Mouse (Mus musculus) limb, embryonic 13.5 days (tissue): ENCODE results near the gene Glis2. TPM values are rescaled to one million over a fixed set of nuclear protein-coding genes. Genes with fewer than 3 reads are reported as not detected.

ENCODE experiments used
- ATAC-seq: fragments of 200-750 bp; cut with Nextera tagmentation; 2 replicates; pipeline ENCODE4 v1.8.0; 2017; ENCODE audit warnings: low read depth, moderate number of reproducible peaks, moderate TSS enrichment; ENCODE audit not compliant: low FRiP score
- H3K27ac ChIP-seq: fragments of 300-500 bp; sonication (generic); 2 replicates; pipeline ENCODE4 v1.5.1; 2015; ENCODE audit warnings: inconsistent platforms, mild to moderate bottlenecking, moderate library complexity
- H3K27me3 ChIP-seq: fragments of 300-500 bp; sonication (generic); 2 replicates; pipeline ENCODE4 v1.6.1; 2015; ENCODE audit warnings: mild to moderate bottlenecking, inconsistent platforms
- H3K36me3 ChIP-seq: fragments of 300-500 bp; sonication (generic); 2 replicates; pipeline ENCODE4 v1.6.1; 2015; ENCODE audit warnings: inconsistent platforms, mild to moderate bottlenecking, moderate library complexity
- H3K4me1 ChIP-seq: fragments of 300-500 bp; sonication (generic); 2 replicates; pipeline ENCODE4 v1.6.1; 2015; ENCODE audit warnings: inconsistent platforms
- H3K4me2 ChIP-seq: fragments of 300-500 bp; sonication (generic); replicated peaks from 2 replicates; pipeline ENCODE4 v1.6.1; 2015; ENCODE audit warnings: inconsistent platforms, mild to moderate bottlenecking, moderate library complexity
- H3K4me3 ChIP-seq: fragments of 300-500 bp; sonication (generic); 2 replicates; pipeline ENCODE4 v1.5.1; 2015; ENCODE audit warnings: moderate library complexity, mild to moderate bottlenecking, inconsistent platforms
- H3K9ac ChIP-seq: fragments of 300-500 bp; sonication (generic); 2 replicates; pipeline ENCODE4 v1.6.1; 2015; ENCODE audit warnings: mild to moderate bottlenecking, inconsistent platforms
- H3K9me3 ChIP-seq: fragments of 300-500 bp; sonication (generic); 2 replicates; pipeline ENCODE4 v1.6.1; 2016; ENCODE audit warnings: inconsistent platforms
- WGBS: fragments of 180-500 bp; shearing (Covaris S2); methylation state at CpG from one replicate; pipeline ENCODE4 v1.1.7; 2015; 5-methylcytosine and 5-hydroxymethylcytosine counted together
- polyA plus RNA-seq: library from polyadenylated mRNA; unstranded; fragments of >200 nt; fragmentation: Nextera tagmentation; extraction: Ambion mirVana; gene quantifications from 2 replicates; pipeline ENCODE4 v1.2.1, GENCODE M21; 2015

Glis2 gene
- polyA plus RNA-seq, 1 experiment from 2014 or later = 39.4 TPM

DNA sequence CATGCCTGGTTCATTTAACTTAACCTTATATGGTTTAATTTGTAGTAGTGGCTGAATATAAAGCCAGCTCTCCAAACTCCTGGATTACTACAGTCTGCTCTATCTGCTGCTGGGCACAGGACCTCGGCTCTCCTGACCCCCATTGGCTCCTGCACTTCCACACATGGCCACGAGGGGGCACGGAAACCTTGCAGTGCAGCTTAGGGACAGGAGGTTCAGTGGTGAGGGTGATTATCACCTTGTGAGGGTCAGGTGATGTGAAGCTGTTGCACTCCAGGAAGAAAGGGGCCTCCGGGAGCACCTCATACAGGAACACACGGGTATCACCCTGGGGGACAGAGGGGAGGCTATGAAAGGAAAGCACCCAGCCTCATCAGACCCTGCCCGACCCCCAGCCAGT, 35.4 kb downstream of the Glis2 start:
- no peak for ATAC-seq
- H3K9ac ChIP-seq = no peak overlapping the region
- H3K4me3 ChIP-seq = no peak overlapping the region
- peaks cover 14% of the 10 kb centered on the region for H3K4me1 ChIP-seq
- WGBS = 19% methylated on average over 6 of the region's 6 CpGs
- H3K27me3 ChIP-seq = no peaks in the 10 kb centered on the region
- no peaks in the 10 kb centered on the region for H3K9me3 ChIP-seq
- no peak overlapping the region for H3K4me2 ChIP-seq
- peaks cover 33% of the 10 kb centered on the region for H3K36me3 ChIP-seq
- no peak overlapping the region for H3K27ac ChIP-seq

DNA sequence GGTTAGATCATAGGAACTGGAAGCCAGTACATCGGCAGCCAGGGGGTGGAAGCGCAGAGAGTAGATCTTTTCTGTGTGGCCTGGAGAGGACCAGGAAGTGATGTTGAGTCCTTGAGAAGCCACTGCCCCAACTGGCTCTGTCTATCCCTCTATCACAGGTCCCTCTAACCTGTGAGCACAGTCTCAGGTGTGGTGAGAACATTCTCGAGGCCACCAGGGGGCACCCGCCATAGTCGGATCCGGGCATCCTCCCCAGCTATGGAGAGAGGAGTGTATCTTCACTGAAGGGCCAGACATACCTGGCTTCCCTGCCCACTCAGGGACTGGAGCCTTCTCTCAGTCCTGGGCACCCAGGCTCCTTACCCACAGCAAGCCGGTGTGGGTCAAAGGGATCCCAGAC, 37.5 kb downstream of the Glis2 start:
- peak overlapping the region; percentile 70 for H3K27ac ChIP-seq
- no peak overlapping the region for H3K4me2 ChIP-seq
- peaks cover 11% of the 10 kb centered on the region; the same call in 1 of the 2 replicates for H3K4me1 ChIP-seq
- no peaks in the 10 kb centered on the region for H3K27me3 ChIP-seq
- no peaks in the 10 kb centered on the region for H3K9me3 ChIP-seq
- ATAC-seq = peak; percentile 55; the same call in 1 of the 2 replicates
- no peak overlapping the region for H3K4me3 ChIP-seq
- no peak overlapping the region for H3K9ac ChIP-seq
- H3K36me3 ChIP-seq = peaks cover 29% of the 10 kb centered on the region
- WGBS = 38% methylated on average over 7 of the region's 7 CpGs

DNA sequence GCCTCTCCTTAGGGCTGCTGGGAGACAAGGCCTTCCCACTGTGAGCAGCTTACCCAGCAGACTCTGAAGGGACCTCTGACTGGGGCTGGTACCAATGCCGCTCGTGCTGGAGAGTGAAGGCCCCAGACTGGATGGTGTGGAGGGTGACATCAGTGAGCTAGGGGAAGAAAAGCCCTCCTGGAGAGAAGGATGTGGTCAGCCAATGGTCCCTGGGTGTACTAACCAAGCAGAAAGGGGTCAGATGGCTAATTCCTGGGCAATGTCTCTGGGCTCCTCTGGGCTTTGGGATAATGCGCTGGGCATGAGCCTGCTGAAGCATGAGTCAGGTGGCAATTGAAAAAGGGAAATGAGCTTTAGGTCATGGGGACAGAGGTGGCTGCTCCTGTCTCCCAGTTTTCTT, 39.1 kb downstream of the Glis2 start:
- H3K9ac ChIP-seq = no peak overlapping the region
- no peaks in the 10 kb centered on the region for H3K27me3 ChIP-seq
- no peaks in the 10 kb centered on the region for H3K9me3 ChIP-seq
- H3K4me1 ChIP-seq = peaks cover 11% of the 10 kb centered on the region; the same call in 1 of the 2 replicates
- H3K27ac ChIP-seq = no peak overlapping the region
- H3K36me3 ChIP-seq = peaks cover 15% of the 10 kb centered on the region
- WGBS = 91% methylated on average over 3 of the region's 3 CpGs
- no peak for ATAC-seq
- no peak overlapping the region for H3K4me2 ChIP-seq
- no peak overlapping the region for H3K4me3 ChIP-seq

DNA sequence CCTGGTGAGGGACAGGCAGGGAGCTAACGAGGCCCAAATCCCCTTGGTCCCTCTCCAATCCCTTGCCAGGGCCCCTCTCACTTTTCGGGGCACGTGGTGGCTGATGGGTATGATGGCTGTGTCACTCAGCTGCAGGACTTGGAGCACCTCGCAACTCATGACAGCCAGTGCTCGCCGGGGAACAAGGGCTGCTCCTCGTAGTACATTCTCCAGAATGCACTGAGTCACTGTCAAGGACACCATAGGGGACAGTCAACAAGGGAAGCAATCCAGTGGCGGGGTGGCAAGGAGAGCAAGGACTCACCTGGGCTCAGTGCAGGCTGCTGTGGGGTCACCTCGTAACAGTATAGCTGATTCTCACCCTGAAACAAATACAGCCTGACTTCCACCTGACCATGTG, 40.2 kb downstream of the Glis2 start:
- no peak for ATAC-seq
- no peak overlapping the region for H3K27ac ChIP-seq
- H3K4me1 ChIP-seq = peaks cover 16% of the 10 kb centered on the region
- no peak overlapping the region for H3K4me3 ChIP-seq
- H3K36me3 ChIP-seq = peaks cover 15% of the 10 kb centered on the region
- no peaks in the 10 kb centered on the region for H3K27me3 ChIP-seq
- H3K4me2 ChIP-seq = no peak overlapping the region
- H3K9ac ChIP-seq = no peak overlapping the region; the same call in 1 of the 2 replicates
- WGBS = 78% methylated on average over 9 of the region's 9 CpGs
- no peaks in the 10 kb centered on the region for H3K9me3 ChIP-seq

DNA sequence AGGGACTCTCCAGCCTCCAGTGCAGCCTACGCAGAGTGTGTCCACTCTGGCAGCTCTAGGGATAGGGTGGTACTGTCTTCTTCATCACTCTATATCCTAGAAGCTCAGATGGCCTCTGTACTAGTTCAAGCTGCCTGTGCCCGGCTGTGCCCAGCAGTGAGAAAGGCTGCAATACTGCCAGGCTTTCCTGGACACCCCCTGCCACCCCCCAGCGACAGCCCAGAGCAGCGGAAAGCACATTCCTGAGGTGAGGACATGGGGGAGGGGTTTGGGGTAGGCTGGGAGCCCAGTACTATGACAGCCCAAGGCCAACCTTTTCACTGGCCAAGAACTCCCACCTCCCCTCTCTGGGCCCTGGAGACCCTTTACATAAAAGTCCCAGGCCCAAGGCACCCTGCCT, 41.2 kb downstream of the Glis2 start:
- peaks cover 17% of the 10 kb centered on the region for H3K4me1 ChIP-seq
- H3K36me3 ChIP-seq = peaks cover 15% of the 10 kb centered on the region; the same call in 1 of the 2 replicates
- H3K27ac ChIP-seq = no peak overlapping the region
- no peak overlapping the region for H3K4me2 ChIP-seq
- no peak overlapping the region for H3K4me3 ChIP-seq
- H3K27me3 ChIP-seq = no peaks in the 10 kb centered on the region
- ATAC-seq = no peak
- 0 out of 2 replicates have a peak overlapping the region, but pooled peaks have one; percentile 19 for H3K9ac ChIP-seq
- H3K9me3 ChIP-seq = no peaks in the 10 kb centered on the region
- 62% methylated on average over 4 of the region's 4 CpGs for WGBS

DNA sequence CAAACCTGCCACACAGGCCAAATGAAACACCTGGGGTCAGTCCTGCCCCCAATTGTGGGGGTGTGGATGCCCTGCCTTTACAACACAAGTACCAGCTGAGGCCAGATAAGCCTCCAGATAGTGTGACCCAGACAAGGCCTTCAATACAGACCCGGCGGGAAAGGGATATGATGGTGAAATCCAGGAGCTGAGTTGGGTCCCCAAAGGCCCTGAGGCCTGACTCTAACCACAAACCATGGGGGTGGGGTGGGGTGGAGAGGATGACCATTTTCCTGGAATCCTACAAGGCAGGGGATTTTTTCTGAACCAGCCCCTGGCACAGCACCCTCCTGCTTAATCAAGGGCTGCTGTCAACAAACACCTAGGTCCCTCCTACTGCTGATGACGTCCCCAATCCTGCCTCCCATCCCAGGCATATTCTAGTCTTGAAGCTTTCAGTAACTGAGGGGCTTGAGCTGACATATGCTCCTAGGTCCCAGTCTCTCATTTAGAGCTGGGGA, 44.4 kb downstream of the Glis2 start:
- no peak overlapping the region for H3K9ac ChIP-seq
- 86% methylated on average over 3 of the region's 3 CpGs for WGBS
- H3K4me2 ChIP-seq = no peak overlapping the region
- peaks cover 15% of the 10 kb centered on the region; the same call in 1 of the 2 replicates for H3K36me3 ChIP-seq
- H3K27ac ChIP-seq = no peak overlapping the region
- no peaks in the 10 kb centered on the region for H3K9me3 ChIP-seq
- no peak overlapping the region for H3K4me3 ChIP-seq
- H3K27me3 ChIP-seq = no peaks in the 10 kb centered on the region
- H3K4me1 ChIP-seq = peaks cover 45% of the 10 kb centered on the region
- no peak for ATAC-seq

DNA sequence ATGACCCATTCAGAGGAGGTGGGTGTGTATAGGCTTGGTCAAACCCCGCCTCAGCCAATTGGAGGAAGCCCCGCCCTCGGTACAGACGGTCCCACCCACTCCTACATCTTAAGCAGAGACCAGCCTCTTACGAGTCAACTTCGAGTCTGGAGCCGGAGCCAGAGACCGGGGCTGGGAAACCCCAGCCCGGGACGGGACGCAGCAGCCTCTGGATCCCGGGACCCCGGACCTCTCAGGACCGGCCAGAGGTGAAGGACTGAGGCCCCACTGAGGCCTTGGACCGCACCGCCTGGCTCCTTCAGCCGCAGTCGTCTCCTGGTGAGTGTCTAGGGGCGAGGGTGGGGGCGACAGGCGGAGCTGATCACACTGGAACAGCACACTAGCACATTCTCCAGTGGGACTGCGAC, 45.3 kb downstream of the Glis2 start, which contains the start of the genes Vasn and Dnaja3:
Gene Vasn, plus strand, starts transcription at position 111 of the 407 bp plus-strand sequence.
Gene Dnaja3, plus strand, starts transcription at position 159 of the 407 bp plus-strand sequence.
- Histone ChIP-seq H3K27me3 (no peaks in the 10 kb centered on the region), H3K9ac (peak within 1 kb of the TSS; percentile 88), H3K4me2 (peak within 1 kb of the TSS; percentile 98), H3K27ac (peak within 1 kb of the TSS; percentile 92), H3K36me3 (peaks cover 17% of the 10 kb centered on the region; the same call in 1 of the 2 replicates), H3K4me1 (peaks cover 54% of the 10 kb centered on the region), H3K9me3 (no peaks in the 10 kb centered on the region), H3K4me3 (peak within 1 kb of the TSS; percentile 86)
- WGBS = 0% methylated on average over 22 of the region's 22 CpGs
- peak; percentile 93 for ATAC-seq

DNA sequence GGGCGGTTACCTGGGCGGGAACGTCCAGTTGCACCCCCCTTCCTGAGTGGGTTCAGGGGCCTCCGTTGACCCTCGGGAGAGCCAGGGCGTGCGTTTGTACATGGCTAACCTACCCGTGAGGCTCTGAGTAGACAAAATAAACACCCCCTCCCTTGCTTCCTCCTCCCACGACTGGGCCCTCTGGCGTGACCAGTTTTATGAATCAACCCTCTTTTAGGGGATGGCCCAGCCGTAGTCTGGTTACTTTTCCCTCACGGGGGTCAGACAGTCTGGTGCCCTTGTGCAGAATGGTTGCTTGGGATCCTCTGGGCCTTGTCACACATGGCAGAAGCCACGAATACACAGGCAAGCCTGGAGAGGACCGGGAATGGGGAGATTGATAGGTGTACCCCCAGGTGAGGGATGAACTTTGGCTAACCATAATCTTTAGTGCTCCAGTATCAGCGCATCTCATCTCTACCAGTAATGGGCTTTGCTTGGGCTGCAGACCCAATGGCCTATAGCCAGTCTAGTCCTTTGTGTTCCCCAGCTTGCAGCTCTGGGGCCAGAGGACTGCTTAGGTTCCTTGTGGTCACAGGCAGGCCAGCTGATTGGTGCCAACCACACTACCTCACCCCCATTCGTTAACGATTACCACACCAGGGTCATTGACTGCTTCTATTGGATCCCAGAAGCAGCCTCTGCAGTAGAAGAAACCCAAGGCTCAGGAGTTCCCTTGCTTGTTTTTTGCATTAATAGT, 45.9 kb downstream of the Glis2 start:
- peak; percentile 8; the same call in 1 of the 2 replicates for ATAC-seq
- WGBS = 5% methylated on average over 17 of the region's 17 CpGs

DNA sequence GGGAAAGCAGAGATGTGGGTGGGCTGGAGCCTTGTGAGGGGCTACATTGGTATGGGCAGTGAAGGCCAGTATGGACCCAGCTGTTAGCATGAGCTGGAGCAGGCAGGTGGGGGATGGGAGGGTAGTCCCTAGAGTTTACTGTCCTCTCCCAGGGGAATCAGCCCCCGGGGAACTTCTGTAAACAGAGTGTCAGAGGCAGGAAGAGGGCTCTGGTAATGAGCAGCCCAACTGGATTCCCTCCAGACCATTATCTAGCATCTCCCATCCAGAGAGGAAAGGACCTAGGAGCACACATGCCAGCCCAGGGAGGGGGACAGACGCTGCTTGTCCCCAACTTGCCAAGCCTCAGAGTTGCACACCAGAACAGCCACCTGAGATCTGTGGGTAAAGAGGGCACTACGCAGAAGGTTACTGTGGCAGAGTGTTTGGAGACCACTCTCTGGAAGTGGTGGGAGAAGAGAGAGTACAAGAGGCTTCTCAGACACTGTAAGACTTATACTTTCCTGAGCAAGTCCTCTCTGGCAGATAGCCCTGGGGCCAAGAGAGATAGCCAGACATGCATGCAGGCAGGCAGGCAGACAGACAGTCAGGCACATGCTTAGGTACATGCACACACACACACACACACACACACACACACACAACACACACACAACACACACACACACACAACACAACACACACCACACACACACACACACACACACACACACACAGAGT, 46.8 kb downstream of the Glis2 start:
- Histone ChIP-seq H3K9me3 (no peaks in the 10 kb centered on the region), H3K4me3 (peak overlapping the region; percentile 86), H3K27me3 (no peaks in the 10 kb centered on the region), H3K27ac (peak overlapping the region; percentile 92), H3K36me3 (peaks cover 29% of the 10 kb centered on the region), H3K9ac (peak overlapping the region; percentile 88), H3K4me2 (peak overlapping the region; percentile 98), H3K4me1 (peaks cover 64% of the 10 kb centered on the region)
- WGBS = 27% methylated on average over 3 of the region's 3 CpGs
- no peak for ATAC-seq

More for the DNA sequence above, 45.9 kb downstream of the Glis2 start:
- Histone ChIP-seq H3K9ac (peak overlapping the region; percentile 88), H3K4me3 (peak overlapping the region; percentile 86), H3K4me1 (peaks cover 60% of the 10 kb centered on the region), H3K9me3 (no peaks in the 10 kb centered on the region), H3K27ac (peak overlapping the region; percentile 92), H3K36me3 (peaks cover 21% of the 10 kb centered on the region), H3K27me3 (no peaks in the 10 kb centered on the region), H3K4me2 (peak overlapping the region; percentile 98)

DNA sequence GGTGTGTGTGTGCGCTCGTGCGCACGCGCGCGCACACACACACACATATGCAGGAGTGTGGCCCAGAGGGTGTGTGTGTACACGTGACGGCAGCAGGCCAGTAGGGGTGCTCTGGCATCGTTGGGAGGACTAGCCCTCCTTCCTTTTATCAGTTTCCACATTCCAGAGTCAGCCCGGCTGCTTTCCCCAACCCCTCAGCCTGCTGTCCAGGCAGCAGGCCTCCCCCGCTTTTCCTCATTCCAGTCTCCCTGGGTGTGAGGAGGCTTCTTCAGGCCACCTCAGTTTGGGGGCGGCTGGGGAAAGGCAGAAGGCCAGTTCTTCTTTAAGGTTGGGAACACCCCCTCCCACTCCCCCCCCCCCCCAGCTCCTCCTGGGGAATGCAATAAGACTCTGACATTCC, 47.7 kb downstream of the Glis2 start:
- Histone ChIP-seq H3K4me1 (peaks cover 74% of the 10 kb centered on the region), H3K36me3 (peaks cover 38% of the 10 kb centered on the region)

DNA sequence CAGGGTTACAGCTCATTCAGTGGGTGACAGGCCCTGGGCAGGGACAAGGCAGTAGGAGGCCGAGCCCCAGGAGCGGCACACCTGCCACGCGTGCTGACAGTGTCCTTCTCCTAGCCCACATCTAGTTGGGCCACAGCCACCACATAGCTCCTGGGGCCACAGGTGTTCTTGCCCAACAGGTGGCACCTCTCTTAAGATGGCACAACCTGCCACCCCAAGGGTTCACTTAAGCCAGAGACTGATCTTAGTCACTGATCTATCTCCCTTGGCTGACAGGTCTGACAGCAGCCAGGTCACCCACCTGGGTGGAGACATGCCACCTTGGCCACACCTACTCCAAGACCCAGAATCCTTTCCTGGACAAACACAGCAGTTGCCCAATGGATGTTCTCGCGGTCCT, 48.4 kb downstream of the Glis2 start:
- Histone ChIP-seq H3K9me3 (no peaks in the 10 kb centered on the region), H3K36me3 (peaks cover 45% of the 10 kb centered on the region), H3K4me3 (peak overlapping the region; percentile 86), H3K4me1 (peaks cover 81% of the 10 kb centered on the region), H3K4me2 (peak overlapping the region; percentile 98), H3K27me3 (no peaks in the 10 kb centered on the region), H3K9ac (peak overlapping the region; percentile 57; the same call in 1 of the 2 replicates), H3K27ac (peak overlapping the region; percentile 92)
- ATAC-seq = no peak
- WGBS = 70% methylated on average over 6 of the region's 6 CpGs

More for the DNA sequence above, 47.7 kb downstream of the Glis2 start:
- Histone ChIP-seq H3K4me2 (peak overlapping the region; percentile 98), H3K4me3 (peak overlapping the region; percentile 86), H3K9me3 (no peaks in the 10 kb centered on the region), H3K9ac (peak overlapping the region; percentile 57), H3K27ac (peak overlapping the region; percentile 92), H3K27me3 (no peaks in the 10 kb centered on the region)
- ATAC-seq = peak; percentile 55
- WGBS = 15% methylated on average over 13 of the region's 13 CpGs
